Mouse (Mus musculus): ENCODE measurements around the gene Rad23a. TPM values are rescaled to one million over a fixed set of nuclear protein-coding genes. Genes with fewer than 3 reads are reported as not detected.

Rad23a gene
- total and polyA plus RNA-seq, 3 experiments: 77.3 to 87.6 (median 85.1) TPM

GRCm38 (mm10) chr8:84813830-84814229, 26.6 kb downstream of the Rad23a start:
- peaks cover 3% of the 10 kb centered on the region for H3K4me1 ChIP-seq (ENCODE audit: control insufficient read depth, insufficient read depth, low read length)
- WGBS: 84% methylated on average over 3 of the region's 3 CpGs
- intact Hi-C loops (cut with DNase I): loop anchor here (5.0 kb wide), 1 partner anchor 237 kb away; no protein-coding TSS in a partner anchor
- TF ChIP-seq EP300 (IDR thresholded peaks at IDR 0.05; ENCODE audit: insufficient read depth, low read depth, low read length): no peak
- TF ChIP-seq CTCF (IDR thresholded peaks at IDR 0.05): no peak
- no peaks in the 10 kb centered on the region for H3K36me3 ChIP-seq (ENCODE audit: control insufficient read depth, insufficient read depth, low read length)
- no peak overlapping the region for H3K9ac ChIP-seq (ENCODE audit: low read depth, low read length)
- no peak for DNase-seq
- no peaks in the 10 kb centered on the region for H3K79me2 ChIP-seq (replicated peaks; ENCODE audit: control insufficient read depth, insufficient read depth, low read length)
- H3K4me3 ChIP-seq: no peak overlapping the region
- H3K27ac ChIP-seq: no peak overlapping the region
- no peaks in the 10 kb centered on the region for H3K27me3 ChIP-seq (ENCODE audit: control insufficient read depth, insufficient read depth, low read length)

- intact Hi-C loops (cut with DNase I): loop anchor here (5.0 kb wide), 1 partner anchor 236 kb away; no protein-coding TSS in a partner anchor
Observed at GRCm38 (mm10) chr8:84813059-84813458, 27.4 kb downstream of the Rad23a start.

GRCm38 (mm10) chr8:84811303-84811702, 29.2 kb downstream of the Rad23a start:
- peak overlapping the region; percentile 17; the same call in 1 of the 2 replicates for H3K27ac ChIP-seq
- H3K4me3 ChIP-seq: peak overlapping the region; percentile 38; the same call in 1 of the 2 replicates
- intact Hi-C loops (cut with DNase I): loop anchor here (1.0 to 5.0 kb wide), 4 partner anchors 53 to 234 kb away; no protein-coding TSS in a partner anchor
- DNase-seq: no peak
- H3K36me3 ChIP-seq (ENCODE audit: control insufficient read depth, insufficient read depth, low read length): no peaks in the 10 kb centered on the region
- H3K27me3 ChIP-seq (ENCODE audit: control insufficient read depth, insufficient read depth, low read length): no peaks in the 10 kb centered on the region
- peaks cover 3% of the 10 kb centered on the region for H3K4me1 ChIP-seq (ENCODE audit: control insufficient read depth, insufficient read depth, low read length)
- WGBS: 45% methylated on average over 10 of the region's 10 CpGs
- H3K9ac ChIP-seq (ENCODE audit: low read depth, low read length): no peak overlapping the region
- no peaks in the 10 kb centered on the region for H3K79me2 ChIP-seq (replicated peaks; ENCODE audit: control insufficient read depth, insufficient read depth, low read length)
- TF ChIP-seq POLR2A (IDR thresholded peaks at IDR 0.05; ENCODE audit: insufficient read depth, low read depth, low read length) (no peak), EP300 (IDR thresholded peaks at IDR 0.05; ENCODE audit: insufficient read depth, low read depth, low read length) (no peak), CTCF (IDR thresholded peaks at IDR 0.05) (no peak)

More at GRCm38 (mm10) chr8:84813059-84813458, 27.4 kb downstream of the Rad23a start:
- DNase-seq: peak; percentile 77 to 87
- H3K36me3 ChIP-seq (ENCODE audit: control insufficient read depth, insufficient read depth, low read length): no peaks in the 10 kb centered on the region
- no peaks in the 10 kb centered on the region for H3K79me2 ChIP-seq (replicated peaks; ENCODE audit: control insufficient read depth, insufficient read depth, low read length)
- no peak overlapping the region for H3K9ac ChIP-seq (ENCODE audit: low read depth, low read length)
- no peaks in the 10 kb centered on the region for H3K27me3 ChIP-seq (ENCODE audit: control insufficient read depth, insufficient read depth, low read length)
- H3K4me3 ChIP-seq: no peak overlapping the region
- peaks cover 3% of the 10 kb centered on the region for H3K4me1 ChIP-seq (ENCODE audit: control insufficient read depth, insufficient read depth, low read length)
- H3K27ac ChIP-seq: no peak overlapping the region
- TF ChIP-seq POLR2A (IDR thresholded peaks at IDR 0.05; ENCODE audit: insufficient read depth, low read depth, low read length) (no peak), CTCF (IDR thresholded peaks at IDR 0.05) (peak; percentile 89), EP300 (IDR thresholded peaks at IDR 0.05; ENCODE audit: insufficient read depth, low read depth, low read length) (peak; percentile 77; the same call in 1 of the 2 replicates)
- WGBS: 0% methylated on average over 5 of the region's 5 CpGs

- peak overlapping the region; percentile 36; the same call in 1 of the 2 replicates for H3K9ac ChIP-seq (ENCODE audit: low read depth, low read length)
- TF ChIP-seq EP300 (IDR thresholded peaks at IDR 0.05; ENCODE audit: insufficient read depth, low read depth, low read length) (no peak), CTCF (IDR thresholded peaks at IDR 0.05) (peak; percentile 85)
- no peaks in the 10 kb centered on the region for H3K27me3 ChIP-seq (ENCODE audit: control insufficient read depth, insufficient read depth, low read length)
- peak overlapping the region; percentile 17; the same call in 1 of the 2 replicates for H3K27ac ChIP-seq
- H3K4me3 ChIP-seq: peak overlapping the region; percentile 38; the same call in 1 of the 2 replicates
- no peaks in the 10 kb centered on the region for H3K79me2 ChIP-seq (replicated peaks; ENCODE audit: control insufficient read depth, insufficient read depth, low read length)
- peaks cover 3% of the 10 kb centered on the region for H3K4me1 ChIP-seq (ENCODE audit: control insufficient read depth, insufficient read depth, low read length)
- intact Hi-C loops (cut with DNase I): loop anchor here (1.0 to 5.0 kb wide), 4 partner anchors 52 to 234 kb away; no protein-coding TSS in a partner anchor
- H3K36me3 ChIP-seq (ENCODE audit: control insufficient read depth, insufficient read depth, low read length): no peaks in the 10 kb centered on the region
- DNase-seq: peak; percentile 90 to 96
- 1% methylated on average over 32 of the region's 32 CpGs for WGBS
Observed at GRCm38 (mm10) chr8:84810896-84811295, 29.6 kb downstream of the Rad23a start.

- 87% methylated on average over 5 of the region's 5 CpGs for whole genome bisulfite sequencing
- intact Hi-C loops (cut with DNase I): loop anchor here (2.0 to 5.0 kb wide), 3 partner anchors 51 to 233 kb away; no protein-coding TSS in a partner anchor
Observed at GRCm38 (mm10) chr8:84809941-84810280, 30.6 kb downstream of the Rad23a start.

GRCm38 (mm10) chr8:84809109-84809940, 31.1 kb downstream of the Rad23a start:
- TF ChIP-seq POLR2A (IDR thresholded peaks at IDR 0.05; ENCODE audit: insufficient read depth, low read depth, low read length): no peak
- no peak for TF ChIP-seq CTCF (IDR thresholded peaks at IDR 0.05)
- no peak for TF ChIP-seq EP300 (IDR thresholded peaks at IDR 0.05; ENCODE audit: insufficient read depth, low read depth, low read length)
- H3K27me3 ChIP-seq (ENCODE audit: control insufficient read depth, insufficient read depth, low read length): no peaks in the 10 kb centered on the region
- H3K9ac ChIP-seq (ENCODE audit: low read depth, low read length): no peak overlapping the region
- H3K79me2 ChIP-seq (replicated peaks; ENCODE audit: control insufficient read depth, insufficient read depth, low read length): no peaks in the 10 kb centered on the region
- no peaks in the 10 kb centered on the region for H3K36me3 ChIP-seq (ENCODE audit: control insufficient read depth, insufficient read depth, low read length)
- H3K4me3 ChIP-seq: no peak overlapping the region
- H3K4me1 ChIP-seq (ENCODE audit: control insufficient read depth, insufficient read depth, low read length): no peaks in the 10 kb centered on the region
- no peak overlapping the region for H3K27ac ChIP-seq
- no peak for DNase-seq
- 77% methylated on average over 12 of the region's 12 CpGs for WGBS
- intact Hi-C loops (cut with DNase I): no loop called here

More at GRCm38 (mm10) chr8:84809941-84810280, 30.6 kb downstream of the Rad23a start:
- Histone ChIP-seq H3K27me3 (ENCODE audit: control insufficient read depth, insufficient read depth, low read length) (no peaks in the 10 kb centered on the region), H3K27ac (no peak overlapping the region), H3K4me3 (no peak overlapping the region), H3K9ac (ENCODE audit: low read depth, low read length) (no peak overlapping the region), H3K4me1 (ENCODE audit: control insufficient read depth, insufficient read depth, low read length) (no peaks in the 10 kb centered on the region), H3K79me2 (replicated peaks; ENCODE audit: control insufficient read depth, insufficient read depth, low read length) (no peaks in the 10 kb centered on the region), H3K36me3 (ENCODE audit: control insufficient read depth, insufficient read depth, low read length) (no peaks in the 10 kb centered on the region)
- DNase-seq: no peak
- TF ChIP-seq EP300 (IDR thresholded peaks at IDR 0.05; ENCODE audit: insufficient read depth, low read depth, low read length) (no peak), CTCF (IDR thresholded peaks at IDR 0.05) (no peak), POLR2A (IDR thresholded peaks at IDR 0.05; ENCODE audit: insufficient read depth, low read depth, low read length) (no peak)

All from heart, adult 2 months (tissue).